Mouse (Mus musculus): ENCODE measurements around the gene Crim1.

- TF ChIP-seq CHD2 (IDR thresholded peaks at IDR 0.05; ENCODE audit: low read length) (no peak), GABPA (IDR thresholded peaks at IDR 0.05; ENCODE audit: insufficient replicate concordance, low read depth, low read length) (no peak), POLR2A (IDR thresholded peaks at IDR 0.05; ENCODE audit: low read depth, low read length) (no peak), EP300 (IDR thresholded peaks at IDR 0.05; ENCODE audit: low read length) (no peak), CTCF (conservative IDR thresholded peaks at IDR 0.05 in 1 of 2, IDR thresholded peaks at IDR 0.05 in 1 of 2; ENCODE audit: low read depth in 2 of 2, low read length in 2 of 2) (no peak), PAX5 (IDR thresholded peaks at IDR 0.05; ENCODE audit: low read length) (no peak), HCFC1 (IDR thresholded peaks at IDR 0.05; ENCODE audit: low read depth, low read length) (no peak), TCF12 (IDR thresholded peaks at IDR 0.05; ENCODE audit: low read depth, low read length) (no peak), RAD21 (IDR thresholded peaks at IDR 0.05; ENCODE audit: low read depth, low read length) (no peak), ZMIZ1 (IDR thresholded peaks at IDR 0.05; ENCODE audit: low read depth, low read length) (no peak)
These were observed 7.2 kb downstream of the Crim1 start for GRCm38 (mm10) chr17:78207246-78207645.

Measured in CH12.LX (cell line).